Mouse (Mus musculus) spleen, adult 2 months (tissue): Measurements from ENCODE around the gene Dtx4.
"Not testable (repeated sequence)": the region's sequence is repeated elsewhere in the genome, so short reads cannot be mapped to it uniquely, and the experiment has no call there.

ENCODE experiments used
- CTCF ChIP-seq: fragments of 200-500 bp; IDR thresholded peaks from 2 replicates; pipeline ENCODE4 v1.5.1; 2011; ENCODE audit warnings: mild to moderate bottlenecking, inconsistent platforms; ENCODE audit not compliant: insufficient read depth, insufficient read length, insufficient replicate concordance; ENCODE audit errors: extremely low read depth
- POLR2A ChIP-seq: fragments of 200-500 bp; IDR thresholded peaks from 2 replicates; pipeline ENCODE4 v1.6.1; 2011; ENCODE audit warnings: low read depth, low read length, inconsistent platforms

- TF ChIP-seq CTCF, POLR2A: not testable (repeated sequence)
Observed at GRCm38 (mm10) chr19:12545440-12545839, 44.2 kb upstream of the Dtx4 start, which contains the start of gene Fam111a.
